Mouse (Mus musculus): Measurements from ENCODE around the gene Col4a1. TPM values are rescaled to one million over a fixed set of nuclear protein-coding genes. Genes with fewer than 3 reads are reported as not detected.
A peak's percentile ranks its signal among the peaks of the same experiment; 100 is the strongest.

The Col4a1 gene
- polyA plus RNA-seq, 1 experiment from 2014 or later, result 130 TPM

DNA sequence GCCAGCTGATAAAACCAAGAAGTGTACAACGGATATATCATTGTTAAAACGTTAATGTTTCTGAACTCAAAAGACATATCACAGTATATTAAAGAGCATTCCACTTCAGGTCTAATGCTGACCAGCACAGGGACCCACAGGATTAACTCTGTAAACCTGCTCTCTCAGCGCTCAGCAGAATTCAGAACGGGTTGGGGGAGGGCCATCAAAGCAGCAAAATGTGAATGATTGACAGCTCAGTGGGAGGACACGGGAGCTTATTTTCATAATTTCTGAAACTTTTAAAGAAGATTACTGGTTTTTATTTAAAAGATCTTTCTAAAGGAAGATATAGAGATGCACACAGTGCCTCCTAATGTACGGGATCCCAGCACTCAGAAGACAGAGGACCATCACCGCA, 29.9 kb downstream of the Col4a1 start:
- no peak overlapping the region for H3K9ac ChIP-seq (ENCODE audit: low read length)
- ATAC-seq (ENCODE audit: insufficient read depth, low FRiP score, low TSS enrichment) (no peak), DNase-seq (ENCODE audit: low spot score) (no peak)
- no peak overlapping the region for H3K4me3 ChIP-seq (ENCODE audit: low read depth, low read length)
- no peaks in the 10 kb centered on the region for H3K9me3 ChIP-seq (ENCODE audit: control insufficient read depth, low read length)
- no peaks in the 10 kb centered on the region for H3K27me3 ChIP-seq (ENCODE audit: control insufficient read depth, insufficient read depth, low read length)
- 0 out of 2 replicates have a peak, but pooled peaks cover 2% of the 10 kb centered on the region for H3K4me1 ChIP-seq (ENCODE audit: control insufficient read depth, insufficient read depth, low read length)
- H3K36me3 ChIP-seq (ENCODE audit: control insufficient read depth, insufficient read depth, low read length), result no peaks in the 10 kb centered on the region
- WGBS, result 90% methylated on average over 7 of the region's 7 CpGs
- H3K4me2 ChIP-seq (ENCODE audit: low read depth), result no peak overlapping the region
- H3K27ac ChIP-seq (ENCODE audit: low read depth, low read length), result no peak overlapping the region

DNA sequence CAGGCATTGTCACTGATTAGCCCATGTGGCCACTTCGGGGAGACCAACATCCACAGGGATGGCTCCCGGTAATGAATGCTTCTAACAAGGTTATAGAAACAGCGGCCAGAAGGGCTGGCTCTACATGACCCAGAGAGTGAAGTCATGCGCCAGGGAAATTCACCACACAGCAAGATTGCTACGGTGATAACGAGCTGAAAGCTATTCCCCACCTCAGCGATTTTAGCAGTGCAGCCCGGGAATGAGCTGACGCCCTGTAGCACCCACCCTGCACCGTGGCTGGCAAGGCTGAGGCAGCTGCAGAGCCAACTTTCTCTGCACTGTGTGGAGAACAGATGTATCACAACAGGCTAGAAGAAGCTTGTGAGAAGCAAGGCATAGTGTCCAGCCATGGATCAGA, 30.5 kb downstream of the Col4a1 start:
- ATAC-seq (ENCODE audit: insufficient read depth, low FRiP score, low TSS enrichment) (no peak), DNase-seq (ENCODE audit: low spot score) (no peak)
- Histone ChIP-seq H3K9me3 (ENCODE audit: control insufficient read depth, low read length) (no peaks in the 10 kb centered on the region), H3K4me1 (ENCODE audit: control insufficient read depth, insufficient read depth, low read length) (0 out of 2 replicates have a peak, but pooled peaks cover 2% of the 10 kb centered on the region), H3K27ac (ENCODE audit: low read depth, low read length) (no peak overlapping the region), H3K4me2 (ENCODE audit: low read depth) (no peak overlapping the region), H3K4me3 (ENCODE audit: low read depth, low read length) (no peak overlapping the region), H3K36me3 (ENCODE audit: control insufficient read depth, insufficient read depth, low read length) (no peaks in the 10 kb centered on the region), H3K27me3 (ENCODE audit: control insufficient read depth, insufficient read depth, low read length) (no peaks in the 10 kb centered on the region), H3K9ac (ENCODE audit: low read length) (no peak overlapping the region)
- WGBS, result 78% methylated on average over 10 of the region's 10 CpGs

DNA sequence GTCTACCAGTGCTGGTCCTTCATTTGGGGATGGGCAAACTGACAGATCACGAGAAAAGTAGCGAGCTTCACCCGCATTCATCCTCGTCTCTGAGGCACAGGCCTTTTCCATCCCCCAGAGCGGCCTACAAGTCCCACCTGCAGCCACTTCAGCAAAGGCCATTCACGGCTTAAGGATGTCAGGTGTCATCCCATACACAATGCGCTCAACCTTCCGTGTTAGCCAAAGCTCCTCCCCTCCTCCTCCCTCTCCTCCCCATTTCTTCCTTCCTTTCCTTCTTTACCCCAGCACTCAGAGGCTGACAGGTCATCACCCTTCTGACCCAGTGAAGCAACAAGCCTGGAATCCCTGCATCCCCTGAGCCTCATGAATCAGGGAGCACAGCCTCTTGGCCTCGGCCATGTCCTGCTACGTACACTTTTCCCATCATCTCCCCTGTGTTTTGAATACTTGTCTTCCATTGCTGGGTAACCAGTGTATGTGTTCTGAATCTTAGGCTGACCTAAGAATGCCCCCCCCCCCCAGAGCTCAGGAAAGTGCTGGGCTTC, 31.8 kb downstream of the Col4a1 start:
- Histone ChIP-seq H3K27ac (ENCODE audit: low read depth, low read length) (no peak overlapping the region), H3K4me3 (ENCODE audit: low read depth, low read length) (no peak overlapping the region), H3K36me3 (ENCODE audit: control insufficient read depth, insufficient read depth, low read length) (no peaks in the 10 kb centered on the region), H3K4me1 (ENCODE audit: control insufficient read depth, insufficient read depth, low read length) (0 out of 2 replicates have a peak, but pooled peaks cover 2% of the 10 kb centered on the region), H3K9me3 (ENCODE audit: control insufficient read depth, low read length) (no peaks in the 10 kb centered on the region), H3K9ac (ENCODE audit: low read length) (no peak overlapping the region), H3K27me3 (ENCODE audit: control insufficient read depth, insufficient read depth, low read length) (no peaks in the 10 kb centered on the region), H3K4me2 (ENCODE audit: low read depth) (no peak overlapping the region)
- ATAC-seq (ENCODE audit: insufficient read depth, low FRiP score, low TSS enrichment) (no peak), DNase-seq (ENCODE audit: low spot score) (no peak)
- 76% methylated on average over 10 of the region's 10 CpGs for WGBS

DNA sequence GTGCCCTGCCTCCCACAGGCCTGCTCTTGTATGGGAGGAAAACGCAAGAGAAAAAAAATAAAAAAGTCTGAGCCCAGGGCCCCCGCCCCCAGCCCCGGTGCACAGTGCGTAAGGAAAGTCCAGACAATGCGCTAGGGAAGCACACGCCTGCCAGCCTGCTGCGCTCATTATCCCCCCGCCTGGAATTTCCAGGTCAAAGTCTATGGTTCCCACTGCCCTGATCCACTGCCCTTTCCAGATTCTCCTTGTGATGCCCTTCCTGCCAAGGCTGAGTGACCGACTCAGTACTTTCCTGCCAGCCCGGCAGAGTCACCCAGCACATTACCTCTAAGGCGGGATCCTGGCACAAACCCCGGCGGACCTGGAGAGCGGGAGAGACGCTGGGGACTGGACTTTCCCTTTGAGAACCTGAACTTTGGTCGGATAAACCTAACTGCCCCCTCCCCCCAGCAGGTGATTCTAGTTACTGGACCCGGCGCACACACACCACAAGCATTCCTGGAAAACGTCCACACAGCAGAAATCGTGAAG, 33.3 kb downstream of the Col4a1 start:
- ATAC-seq (ENCODE audit: insufficient read depth, low FRiP score, low TSS enrichment) (no peak), DNase-seq (ENCODE audit: low spot score) (peak; percentile 43)
- WGBS, result 69% methylated on average over 20 of the region's 20 CpGs
- Histone ChIP-seq H3K4me1 (ENCODE audit: control insufficient read depth, insufficient read depth, low read length) (0 out of 2 replicates have a peak, but pooled peaks cover 2% of the 10 kb centered on the region), H3K9ac (ENCODE audit: low read length) (no peak overlapping the region), H3K4me3 (ENCODE audit: low read depth, low read length) (no peak overlapping the region), H3K27me3 (ENCODE audit: control insufficient read depth, insufficient read depth, low read length) (no peaks in the 10 kb centered on the region), H3K9me3 (ENCODE audit: control insufficient read depth, low read length) (no peaks in the 10 kb centered on the region), H3K4me2 (ENCODE audit: low read depth) (no peak overlapping the region), H3K36me3 (ENCODE audit: control insufficient read depth, insufficient read depth, low read length) (no peaks in the 10 kb centered on the region), H3K27ac (ENCODE audit: low read depth, low read length) (no peak overlapping the region)

DNA sequence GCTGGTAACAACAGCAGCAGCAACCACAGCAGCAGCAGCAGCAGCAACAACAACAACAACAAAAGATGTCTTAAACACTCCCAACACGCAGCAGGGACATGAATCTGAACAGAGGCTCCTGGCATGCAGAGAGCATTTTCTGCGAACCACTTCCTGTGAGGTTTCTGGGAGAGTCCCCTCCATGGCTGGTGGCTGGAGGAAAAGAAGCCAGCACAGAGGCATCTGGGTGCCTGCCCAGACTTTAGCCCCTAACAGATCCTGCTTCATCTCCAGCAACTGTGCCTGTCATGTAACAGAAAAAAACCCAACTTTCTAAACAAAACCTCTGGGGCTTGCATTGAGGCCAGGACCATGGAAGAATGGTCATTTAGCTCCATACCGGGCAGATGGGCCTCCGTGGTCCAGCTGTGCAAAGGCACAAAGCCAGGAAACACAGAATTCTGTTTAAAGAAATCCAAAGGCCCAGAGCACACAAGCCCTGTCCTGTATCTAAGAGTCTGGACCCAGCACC, 34.5 kb downstream of the Col4a1 start:
- ATAC-seq (ENCODE audit: insufficient read depth, low FRiP score, low TSS enrichment), result no peak
- H3K27me3 ChIP-seq (ENCODE audit: control insufficient read depth, insufficient read depth, low read length), result no peaks in the 10 kb centered on the region
- H3K9ac ChIP-seq (ENCODE audit: low read length), result no peak overlapping the region
- 74% methylated on average over 4 of the region's 4 CpGs for WGBS
- no peak overlapping the region for H3K4me2 ChIP-seq (ENCODE audit: low read depth)
- H3K4me1 ChIP-seq (ENCODE audit: control insufficient read depth, insufficient read depth, low read length), result no peaks in the 10 kb centered on the region
- H3K9me3 ChIP-seq (ENCODE audit: control insufficient read depth, low read length), result no peaks in the 10 kb centered on the region
- H3K4me3 ChIP-seq (ENCODE audit: low read depth, low read length), result no peak overlapping the region
- no peaks in the 10 kb centered on the region for H3K36me3 ChIP-seq (ENCODE audit: control insufficient read depth, insufficient read depth, low read length)
- no peak overlapping the region for H3K27ac ChIP-seq (ENCODE audit: low read depth, low read length)
- DNase-seq (ENCODE audit: low spot score), result no peak

DNA sequence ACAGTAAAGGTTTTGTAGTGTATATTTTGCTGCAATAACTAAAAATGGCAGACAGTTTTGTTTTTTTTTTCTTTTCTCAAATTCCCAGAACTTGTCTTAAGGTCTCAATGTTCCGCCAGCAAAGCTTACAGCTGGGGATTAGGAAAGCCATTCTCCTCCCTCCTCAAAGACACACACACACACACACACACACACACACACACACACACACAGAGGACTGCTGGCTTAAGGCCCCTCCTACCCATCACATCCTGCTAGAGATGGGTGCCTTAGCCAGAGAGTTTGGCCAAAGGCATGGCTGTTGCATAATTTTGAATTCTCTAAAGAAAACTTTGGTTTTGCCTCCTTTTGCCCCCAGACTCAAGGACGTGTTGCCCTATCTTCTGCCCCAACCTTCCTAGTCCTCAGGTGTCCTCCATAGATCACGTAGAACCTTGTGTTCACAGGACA, 35.0 kb downstream of the Col4a1 start:
- H3K27ac ChIP-seq (ENCODE audit: low read depth, low read length), result no peak overlapping the region
- 87% methylated on average over 3 of the region's 3 CpGs for WGBS
- no peak overlapping the region for H3K4me3 ChIP-seq (ENCODE audit: low read depth, low read length)
- DNase-seq (ENCODE audit: low spot score) (no peak), ATAC-seq (ENCODE audit: insufficient read depth, low FRiP score, low TSS enrichment) (no peak)
- no peaks in the 10 kb centered on the region for H3K27me3 ChIP-seq (ENCODE audit: control insufficient read depth, insufficient read depth, low read length)
- no peaks in the 10 kb centered on the region for H3K9me3 ChIP-seq (ENCODE audit: control insufficient read depth, low read length)
- no peaks in the 10 kb centered on the region for H3K4me1 ChIP-seq (ENCODE audit: control insufficient read depth, insufficient read depth, low read length)
- no peaks in the 10 kb centered on the region for H3K36me3 ChIP-seq (ENCODE audit: control insufficient read depth, insufficient read depth, low read length)
- H3K4me2 ChIP-seq (ENCODE audit: low read depth), result no peak overlapping the region
- no peak overlapping the region for H3K9ac ChIP-seq (ENCODE audit: low read length)

DNA sequence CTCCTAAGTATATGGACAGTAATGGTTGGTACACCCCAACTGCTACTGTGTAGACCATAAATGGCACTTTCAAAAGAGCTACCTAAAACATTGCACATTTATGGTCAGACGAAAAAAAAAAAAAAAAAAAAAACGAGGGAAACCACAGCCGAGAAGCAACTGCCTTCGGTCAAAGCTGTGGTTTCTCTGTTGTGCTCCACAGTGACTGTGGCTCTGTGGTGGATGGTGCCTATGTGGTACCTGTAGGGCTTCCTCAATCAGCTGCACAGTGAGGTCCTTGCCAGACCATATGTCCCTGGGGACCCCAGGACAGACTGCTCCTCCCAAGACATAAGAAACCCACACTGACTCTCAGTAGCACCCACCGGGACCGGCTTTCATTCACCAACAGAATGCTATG, 36.3 kb downstream of the Col4a1 start:
- no peak overlapping the region for H3K4me3 ChIP-seq (ENCODE audit: low read depth, low read length)
- 81% methylated on average over 6 of the region's 6 CpGs for WGBS
- no peak overlapping the region for H3K4me2 ChIP-seq (ENCODE audit: low read depth)
- no peak for DNase-seq (ENCODE audit: low spot score)
- no peak for ATAC-seq (ENCODE audit: insufficient read depth, low FRiP score, low TSS enrichment)
- H3K9me3 ChIP-seq (ENCODE audit: control insufficient read depth, low read length), result no peaks in the 10 kb centered on the region
- H3K27ac ChIP-seq (ENCODE audit: low read depth, low read length), result no peak overlapping the region
- no peaks in the 10 kb centered on the region for H3K36me3 ChIP-seq (ENCODE audit: control insufficient read depth, insufficient read depth, low read length)
- no peaks in the 10 kb centered on the region for H3K4me1 ChIP-seq (ENCODE audit: control insufficient read depth, insufficient read depth, low read length)
- H3K27me3 ChIP-seq (ENCODE audit: control insufficient read depth, insufficient read depth, low read length), result no peaks in the 10 kb centered on the region
- no peak overlapping the region for H3K9ac ChIP-seq (ENCODE audit: low read length)

DNA sequence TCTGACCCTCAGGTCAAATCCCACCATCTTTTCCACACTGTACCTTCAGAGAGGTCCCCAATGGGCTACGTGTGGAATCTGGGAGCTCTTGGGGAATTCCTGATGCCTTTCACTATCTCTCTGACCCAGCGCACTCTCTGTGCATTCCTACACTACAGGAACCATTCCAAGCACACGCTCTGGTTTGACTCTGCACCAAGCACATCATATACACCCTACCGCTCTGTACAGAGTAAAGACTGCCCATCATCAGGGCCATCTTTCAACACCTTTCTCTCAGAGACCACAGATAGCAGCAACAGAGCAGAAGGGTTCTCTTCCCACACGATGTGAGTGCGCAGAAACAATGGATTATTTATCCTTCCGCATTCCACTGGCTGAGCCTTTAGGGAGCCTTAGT, 38.2 kb downstream of the Col4a1 start:
- Histone ChIP-seq H3K4me2 (ENCODE audit: low read depth) (no peak overlapping the region), H3K4me3 (ENCODE audit: low read depth, low read length) (no peak overlapping the region), H3K36me3 (ENCODE audit: control insufficient read depth, insufficient read depth, low read length) (no peaks in the 10 kb centered on the region), H3K9ac (ENCODE audit: low read length) (no peak overlapping the region), H3K9me3 (ENCODE audit: control insufficient read depth, low read length) (no peaks in the 10 kb centered on the region), H3K27me3 (ENCODE audit: control insufficient read depth, insufficient read depth, low read length) (no peaks in the 10 kb centered on the region), H3K4me1 (ENCODE audit: control insufficient read depth, insufficient read depth, low read length) (no peaks in the 10 kb centered on the region), H3K27ac (ENCODE audit: low read depth, low read length) (no peak overlapping the region)
- no peak for DNase-seq (ENCODE audit: low spot score)
- ATAC-seq (ENCODE audit: insufficient read depth, low FRiP score, low TSS enrichment), result no peak
- 85% methylated on average over 7 of the region's 7 CpGs for WGBS

DNA sequence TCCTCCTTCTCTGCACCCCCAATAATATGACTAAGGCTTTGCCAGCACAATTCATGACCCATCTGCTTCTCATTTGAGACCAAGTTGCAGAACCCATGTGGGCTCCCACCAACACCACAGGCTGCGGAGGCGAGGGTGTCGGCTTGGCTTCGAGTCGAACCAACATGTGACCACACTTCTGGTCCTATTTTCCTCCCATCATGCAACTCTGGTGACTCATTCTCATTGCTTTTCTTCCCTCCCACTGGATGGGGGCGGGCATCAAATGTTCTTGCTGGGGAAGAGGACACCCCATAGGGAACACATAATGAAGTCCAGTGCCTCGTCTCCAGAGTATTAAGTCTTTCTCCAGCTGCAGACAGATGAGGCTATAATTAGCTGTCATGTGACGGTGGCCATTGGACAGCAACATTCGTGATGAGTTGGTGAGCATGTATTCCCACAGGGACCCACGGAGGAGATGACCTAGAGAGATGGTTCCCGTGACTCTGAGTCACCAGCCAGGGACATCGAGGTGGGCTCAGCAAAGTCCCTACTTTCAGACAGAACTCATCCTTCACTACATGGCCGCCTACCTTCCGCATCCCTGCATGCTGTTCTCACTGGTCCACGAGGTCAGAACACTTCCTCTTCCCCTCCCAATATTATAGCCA, 39.0 kb downstream of the Col4a1 start:
- H3K9ac ChIP-seq (ENCODE audit: low read length), result no peak overlapping the region
- WGBS, result 87% methylated on average over 15 of the region's 15 CpGs
- no peaks in the 10 kb centered on the region for H3K4me1 ChIP-seq (ENCODE audit: control insufficient read depth, insufficient read depth, low read length)
- ATAC-seq (ENCODE audit: insufficient read depth, low FRiP score, low TSS enrichment) (no peak), DNase-seq (ENCODE audit: low spot score) (no peak)
- H3K27ac ChIP-seq (ENCODE audit: low read depth, low read length), result no peak overlapping the region
- H3K27me3 ChIP-seq (ENCODE audit: control insufficient read depth, insufficient read depth, low read length), result no peaks in the 10 kb centered on the region
- no peaks in the 10 kb centered on the region for H3K9me3 ChIP-seq (ENCODE audit: control insufficient read depth, low read length)
- no peak overlapping the region for H3K4me3 ChIP-seq (ENCODE audit: low read depth, low read length)
- H3K4me2 ChIP-seq (ENCODE audit: low read depth), result no peak overlapping the region
- H3K36me3 ChIP-seq (ENCODE audit: control insufficient read depth, insufficient read depth, low read length), result no peaks in the 10 kb centered on the region

Measured in neural tube, embryonic 11.5 days (tissue).